Mouse (Mus musculus) embryo, embryonic 11.5 days (tissue): ENCODE data around the gene 4930519P11Rik.

Experiments
- DNase-seq: peaks from one replicate; pipeline ENCODE4 v3.0.0-alpha.2; 2012; ENCODE audit warnings: low read depth, low spot score

Gene 4930519P11Rik

GRCm38 (mm10) chr2:154583906-154584872, 29.0 kb downstream of the 4930519P11Rik start:
- no peak for DNase-seq

DNA sequence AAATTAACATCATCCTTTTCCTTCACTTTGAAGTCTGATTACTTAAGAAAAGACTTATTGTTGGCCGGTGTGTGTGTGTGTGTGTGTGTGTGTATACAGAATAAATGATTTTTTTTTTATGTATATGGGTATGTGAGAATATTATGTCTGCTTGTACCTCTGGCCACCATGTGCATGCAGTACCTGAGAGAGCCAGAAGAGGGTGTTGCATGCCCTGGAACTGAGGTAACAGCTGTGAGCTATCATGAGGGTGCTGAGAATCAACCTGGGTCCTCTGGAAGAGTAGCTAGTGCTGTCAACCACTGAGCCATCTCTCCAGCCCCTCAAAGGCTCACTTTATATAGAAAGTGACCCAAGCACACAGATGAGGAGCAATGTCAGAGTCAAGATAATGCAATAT, 31.8 kb downstream of the 4930519P11Rik start:
- DNase-seq = no peak

DNA sequence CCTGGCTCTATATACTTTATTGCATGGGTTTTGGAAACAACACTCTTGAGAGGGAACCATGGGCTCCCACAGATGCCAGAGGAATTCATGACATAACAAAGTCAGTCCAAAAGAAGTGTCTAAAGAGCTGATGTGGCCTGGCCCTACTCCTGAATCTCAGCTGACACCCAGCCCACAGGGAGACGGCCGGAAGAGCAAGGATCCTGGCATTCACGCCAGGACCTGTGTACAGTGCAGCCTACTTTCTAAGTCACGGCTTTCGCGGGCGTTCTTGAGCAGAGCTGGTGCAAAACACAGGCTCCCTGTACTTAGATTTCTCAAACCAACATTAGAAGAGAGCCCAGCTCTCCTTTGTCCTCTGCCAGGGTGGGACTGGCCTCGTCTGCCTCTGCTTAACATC, 32.7 kb downstream of the 4930519P11Rik start:
- DNase-seq = no peak

DNA sequence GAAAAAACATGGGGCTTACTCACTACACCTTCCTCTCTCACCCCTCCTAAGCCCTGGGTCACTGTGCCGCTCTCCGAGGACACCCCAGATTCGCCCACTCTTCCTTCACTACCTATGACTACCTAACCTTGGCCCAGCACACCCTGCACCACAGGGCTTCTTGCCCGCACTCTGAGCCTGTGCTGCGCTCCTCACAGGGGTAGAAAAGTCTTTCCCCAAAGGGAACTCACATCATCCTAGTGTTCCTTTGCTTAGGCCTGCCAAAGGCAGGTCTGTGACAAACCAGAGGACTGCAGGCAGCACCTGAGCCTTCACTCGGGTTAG, 35.5 kb downstream of the 4930519P11Rik start:
- DNase-seq = no peak

- no peak for DNase-seq
These were observed 36.1 kb downstream of the 4930519P11Rik start for GRCm38 (mm10) chr2:154576876-154577743.

GRCm38 (mm10) chr2:154574271-154574670, 39.0 kb downstream of the 4930519P11Rik start:
- DNase-seq = no peak

- DNase-seq = no peak
These were observed 40.2 kb downstream of the 4930519P11Rik start for GRCm38 (mm10) chr2:154572996-154573395.

DNA sequence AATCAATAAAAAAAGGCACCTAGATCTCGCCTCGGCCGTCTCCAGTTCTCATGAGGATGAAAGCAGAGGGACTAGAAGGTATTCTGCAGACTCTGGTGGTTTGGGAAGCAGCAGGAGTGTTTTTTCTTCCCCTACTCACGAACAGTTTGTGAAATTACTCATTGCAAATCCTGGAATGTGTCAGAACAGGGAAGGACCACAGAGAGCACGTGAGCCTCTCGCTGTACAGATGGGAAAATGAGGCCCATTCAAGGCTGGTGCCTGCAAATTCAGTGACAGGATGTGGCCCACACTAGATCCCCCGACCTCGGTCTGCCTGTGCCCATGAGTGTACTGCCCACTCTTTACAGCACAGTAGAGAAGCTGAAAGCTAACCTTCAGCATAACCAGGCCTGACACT, 41.3 kb downstream of the 4930519P11Rik start:
- DNase-seq = no peak

GRCm38 (mm10) chr2:154571266-154571665, 42.0 kb downstream of the 4930519P11Rik start:
- DNase-seq = no peak

DNA sequence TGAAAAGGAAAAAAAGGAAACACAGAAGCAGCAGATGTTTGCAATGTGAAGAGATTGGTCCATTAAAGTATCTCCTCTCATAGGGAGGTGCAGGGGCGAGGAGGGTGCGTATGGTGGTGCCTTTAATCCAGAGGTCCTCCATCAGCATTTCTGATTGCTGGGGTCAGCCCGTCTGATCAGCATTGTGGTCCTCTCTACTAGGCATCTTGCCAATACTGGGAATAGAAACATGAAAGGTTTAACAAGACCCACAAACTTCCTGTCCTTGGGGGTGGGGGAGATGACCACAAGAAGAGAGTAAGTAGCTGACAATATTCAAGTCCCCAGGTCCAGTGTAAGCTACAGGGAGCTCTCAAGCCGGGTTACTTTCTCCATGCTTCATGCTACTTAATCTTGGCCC, 42.6 kb downstream of the 4930519P11Rik start:
- no peak for DNase-seq

GRCm38 (mm10) chr2:154569836-154570286, 43.4 kb downstream of the 4930519P11Rik start, which contains the start of gene E2f1:
Gene E2f1 (minus strand): TSS chr2:154569892.
- DNase-seq = peak; percentile 94

- DNase-seq = no peak
These were observed 44.0 kb downstream of the 4930519P11Rik start for GRCm38 (mm10) chr2:154569071-154569748.

DNA sequence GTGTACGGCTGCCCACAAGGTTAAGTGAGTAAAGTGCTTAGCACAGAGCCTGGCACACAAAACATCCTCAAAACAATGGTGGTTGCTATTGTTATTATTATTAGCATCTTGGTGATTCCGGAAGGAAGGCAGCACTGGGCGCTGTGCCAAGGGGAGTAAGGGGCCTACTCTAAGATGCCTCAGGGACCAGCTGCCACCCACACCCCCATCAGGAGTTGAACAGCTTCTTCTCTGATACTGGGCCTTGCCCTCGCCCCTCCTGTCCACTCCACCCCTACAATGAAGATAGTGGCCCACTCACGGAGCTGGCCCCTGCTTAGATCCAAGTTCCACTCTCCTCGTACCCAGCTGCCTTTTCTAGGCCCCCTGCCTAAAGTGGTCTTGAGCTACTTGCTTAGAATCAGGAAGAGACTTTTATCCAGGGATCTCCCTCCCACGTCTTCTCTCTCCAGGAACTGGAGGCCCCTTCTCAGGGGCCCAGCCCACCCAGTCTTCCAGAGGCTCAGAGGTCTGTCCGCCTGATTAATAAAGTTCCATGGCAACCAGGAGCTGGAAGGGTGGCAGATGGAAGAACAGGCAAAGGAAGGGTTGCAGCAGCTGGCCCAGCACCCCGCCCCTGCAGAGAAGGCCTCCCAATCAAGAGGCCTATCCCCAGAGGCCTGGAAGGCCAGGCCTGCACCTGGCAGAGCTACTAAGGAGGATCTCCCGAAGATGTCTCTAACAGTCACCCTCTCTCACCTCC, 44.7 kb downstream of the 4930519P11Rik start:
- no peak for DNase-seq

- DNase-seq = no peak
These were observed 45.5 kb downstream of the 4930519P11Rik start for GRCm38 (mm10) chr2:154567766-154568165.

DNA sequence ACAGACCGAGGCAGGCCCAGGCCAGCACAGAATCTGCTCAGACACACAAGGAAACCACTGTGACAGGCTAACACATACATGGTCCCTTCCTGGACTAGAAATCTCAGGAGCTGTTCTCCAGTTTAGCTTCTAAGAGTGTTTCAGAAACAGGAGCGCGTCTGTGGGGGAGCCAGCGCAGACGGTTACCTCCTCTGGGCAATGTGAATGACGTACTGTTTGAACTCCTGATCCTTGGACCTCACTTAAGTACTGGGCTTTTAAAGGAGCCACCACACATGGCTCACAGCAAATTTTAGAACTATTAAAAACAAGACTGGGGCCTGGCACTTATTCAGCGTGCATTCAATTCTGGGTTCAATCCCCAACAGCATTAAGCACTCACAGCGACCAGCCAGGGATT, 46.6 kb downstream of the 4930519P11Rik start:
- no peak for DNase-seq

GRCm38 (mm10) chr2:154565562-154565961, 47.7 kb downstream of the 4930519P11Rik start:
- no peak for DNase-seq

- DNase-seq = no peak
These were observed 49.5 kb downstream of the 4930519P11Rik start for GRCm38 (mm10) chr2:154563612-154564170.
